Mouse (Mus musculus) kidney, adult 2 months (tissue): ENCODE data around the gene Myl7. TPM values are rescaled to one million over a fixed set of nuclear protein-coding genes. Genes with fewer than 3 reads are reported as not detected.
A peak's percentile ranks its signal among the peaks of the same experiment; 100 is the strongest.

ENCODE experiments used
- DNase-seq: peaks from one replicate; pipeline ENCODE4 v3.0.0; 2021
- H3K27ac ChIP-seq: fragments of 200-500 bp; 2 replicates; pipeline ENCODE4 v1.5.1; 2012; ENCODE audit warnings: low read depth, low read length, control low read depth, inconsistent platforms; ENCODE audit not compliant: insufficient read depth
- H3K27me3 ChIP-seq: fragments of 200-500 bp; replicated peaks from 2 replicates; pipeline ENCODE4 v1.6.1; 2012; ENCODE audit warnings: mild to moderate bottlenecking, moderate library complexity, low read length, inconsistent platforms; ENCODE audit not compliant: control insufficient read depth, insufficient read depth
- H3K36me3 ChIP-seq: fragments of 200-500 bp; 2 replicates; pipeline ENCODE4 v1.6.1; 2012; ENCODE audit warnings: mild to moderate bottlenecking, moderate library complexity, low read length, inconsistent platforms; ENCODE audit not compliant: control insufficient read depth, insufficient read depth
- H3K4me1 ChIP-seq: fragments of 200-500 bp; 2 replicates; pipeline ENCODE4 v1.6.1; 2011; ENCODE audit warnings: low read length; ENCODE audit not compliant: control insufficient read depth, insufficient read depth
- H3K4me3 ChIP-seq: fragments of 200-500 bp; 2 replicates; pipeline ENCODE4 v1.5.1; 2011; ENCODE audit warnings: mild to moderate bottlenecking, low read depth, low read length, control low read depth; ENCODE audit not compliant: insufficient read depth
- CTCF ChIP-seq: fragments of 200-500 bp; conservative IDR thresholded peaks from 2 replicates; pipeline ENCODE4 v1.5.1; 2011; ENCODE audit warnings: low read depth, mild to moderate bottlenecking, control low read depth, low read length, moderate library complexity, mixed read lengths; ENCODE audit not compliant: insufficient read depth, insufficient read length
- POLR2A ChIP-seq: fragments of 200-500 bp; IDR thresholded peaks from one replicate; pipeline ENCODE4 v1.6.1; 2011; ENCODE audit warnings: low read depth, low read length, control low read depth
- WGBS: fragments of 180-500 bp; shearing (Covaris S2); methylation state at CpG from one replicate; pipeline ENCODE4 v1.1.7; 2018; 5-methylcytosine and 5-hydroxymethylcytosine counted together
- polyA plus RNA-seq: library from polyadenylated mRNA; depleted of rRNA; stranded (reverse); fragments of >200 nt; gene quantifications from 2 replicates; pipeline ENCODE4 v1.2.3, GENCODE M21; 2012

Myl7 gene
- polyA plus RNA-seq, 1 experiment: 5.1 TPM

GRCm38 (mm10) chr11:5904357-5904756 lies 5.8 kb upstream of the Myl7 start:
- H3K27me3 ChIP-seq: no peaks in the 10 kb centered on the region
- H3K4me1 ChIP-seq: no peaks in the 10 kb centered on the region
- DNase-seq: no peak
- H3K27ac ChIP-seq: no peak overlapping the region
- no peak overlapping the region for H3K4me3 ChIP-seq
- TF ChIP-seq CTCF (no peak), POLR2A (no peak)
- WGBS: 84% methylated on average over 19 of the region's 19 CpGs
- H3K36me3 ChIP-seq: no peaks in the 10 kb centered on the region

GRCm38 (mm10) chr11:5903844-5904243 lies 5.3 kb upstream of the Myl7 start:
- Histone ChIP-seq H3K27ac (no peak overlapping the region), H3K4me3 (no peak overlapping the region), H3K4me1 (no peaks in the 10 kb centered on the region), H3K36me3 (no peaks in the 10 kb centered on the region), H3K27me3 (no peaks in the 10 kb centered on the region)
- no peak for TF ChIP-seq CTCF
- TF ChIP-seq POLR2A: no peak
- no peak for DNase-seq
- 81% methylated on average over 2 of the region's 2 CpGs for WGBS

- Histone ChIP-seq H3K27me3 (no peaks in the 10 kb centered on the region), H3K36me3 (no peaks in the 10 kb centered on the region), H3K4me3 (no peak overlapping the region), H3K4me1 (no peaks in the 10 kb centered on the region), H3K27ac (no peak overlapping the region)
- WGBS: 26% methylated on average over 6 of the region's 6 CpGs
- no peak for DNase-seq
- no peak for TF ChIP-seq CTCF
- no peak for TF ChIP-seq POLR2A
Measured at GRCm38 (mm10) chr11:5902390-5902789, 3.8 kb upstream of the Myl7 start.

- peak; percentile 16 for DNase-seq
- Histone ChIP-seq H3K36me3 (no peaks in the 10 kb centered on the region), H3K4me3 (no peak overlapping the region), H3K27me3 (no peaks in the 10 kb centered on the region), H3K4me1 (no peaks in the 10 kb centered on the region), H3K27ac (no peak overlapping the region)
- WGBS: 5% methylated on average over 32 of the region's 32 CpGs
- TF ChIP-seq POLR2A (no peak), CTCF (no peak)
Measured at GRCm38 (mm10) chr11:5901950-5902349, 3.4 kb upstream of the Myl7 start.

DNA sequence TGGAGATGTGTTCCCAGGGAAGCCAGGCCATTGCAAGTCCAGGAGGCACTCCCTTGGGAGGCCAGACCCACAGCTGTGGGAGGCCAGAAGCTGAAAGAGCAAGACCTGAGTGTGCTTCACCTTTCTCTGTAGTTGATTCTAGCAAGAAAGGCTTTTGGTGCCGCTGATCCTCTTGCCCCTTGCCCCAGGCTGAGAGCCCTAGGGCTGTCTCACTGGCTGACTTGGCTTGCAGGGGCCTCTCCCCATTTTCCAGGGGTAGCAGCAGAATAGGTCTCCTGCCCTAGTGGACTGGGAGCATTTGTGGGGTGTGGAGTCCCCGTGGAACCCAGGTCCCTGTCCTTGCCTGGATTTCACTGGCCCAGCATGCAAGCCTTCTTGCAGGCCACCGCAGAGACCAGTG lies 2.7 kb upstream of the Myl7 start:
- no peaks in the 10 kb centered on the region for H3K27me3 ChIP-seq
- H3K36me3 ChIP-seq: no peaks in the 10 kb centered on the region
- no peak for DNase-seq
- no peak overlapping the region for H3K27ac ChIP-seq
- 47% methylated on average over 3 of the region's 3 CpGs for WGBS
- TF ChIP-seq CTCF (no peak), POLR2A (no peak)
- no peak overlapping the region for H3K4me3 ChIP-seq
- no peaks in the 10 kb centered on the region for H3K4me1 ChIP-seq

GRCm38 (mm10) chr11:5899286-5899685 lies 704 bp upstream of the Myl7 start:
- TF ChIP-seq CTCF: no peak
- no peak for TF ChIP-seq POLR2A
- WGBS: 98% methylated on average over 10 of the region's 10 CpGs
- H3K4me1 ChIP-seq: no peaks in the 10 kb centered on the region
- no peak overlapping the region for H3K4me3 ChIP-seq
- no peak overlapping the region for H3K27ac ChIP-seq
- H3K27me3 ChIP-seq: no peaks in the 10 kb centered on the region
- DNase-seq: no peak
- H3K36me3 ChIP-seq: no peaks in the 10 kb centered on the region

DNA sequence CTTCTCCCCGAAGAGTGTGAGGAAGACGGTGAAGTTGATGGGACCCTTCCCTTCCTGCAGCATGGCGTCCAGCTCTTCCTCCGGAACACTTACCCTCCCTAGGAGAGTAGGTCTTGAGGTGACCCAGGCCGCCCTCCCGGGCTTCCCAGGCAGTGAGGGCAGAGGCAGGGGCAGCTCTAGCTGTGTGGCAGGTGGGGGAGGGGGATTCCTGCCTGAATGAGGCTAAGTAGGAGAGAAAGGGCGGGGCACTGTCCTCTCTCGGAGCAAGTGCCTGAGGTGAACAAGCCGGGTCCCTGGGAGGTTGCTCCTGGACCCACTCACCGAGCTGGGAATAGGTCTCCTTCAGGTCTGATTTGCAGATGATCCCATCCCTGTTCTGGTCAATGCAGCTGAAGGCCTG lies 743 bp downstream of the Myl7 start:
- H3K4me3 ChIP-seq: no peak overlapping the region
- H3K36me3 ChIP-seq: no peaks in the 10 kb centered on the region
- WGBS: 43% methylated on average over 10 of the region's 10 CpGs
- no peak overlapping the region for H3K27ac ChIP-seq
- DNase-seq: no peak
- H3K27me3 ChIP-seq: no peaks in the 10 kb centered on the region
- H3K4me1 ChIP-seq: no peaks in the 10 kb centered on the region
- no peak for TF ChIP-seq CTCF
- TF ChIP-seq POLR2A: no peak

DNA sequence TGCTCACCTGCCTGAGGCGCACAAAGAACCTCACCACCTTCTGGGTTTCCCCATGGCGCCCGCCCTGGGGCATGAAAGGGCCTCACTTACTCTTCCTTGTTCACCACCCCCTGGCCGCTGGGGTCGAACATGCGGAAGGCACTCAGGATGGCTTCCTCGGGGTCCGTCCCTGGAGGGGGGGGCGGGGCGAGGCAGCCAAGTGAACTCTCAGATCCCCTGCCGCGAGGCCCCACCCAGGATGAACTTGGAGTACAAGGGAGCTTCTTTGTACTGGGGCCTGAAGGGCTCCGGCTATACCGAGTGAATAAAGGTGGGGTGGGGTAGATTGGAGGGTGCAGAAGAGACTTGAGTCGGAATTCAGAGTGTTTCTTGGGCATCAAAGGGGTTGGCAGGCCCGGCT lies 1.4 kb downstream of the Myl7 start:
- H3K27ac ChIP-seq: no peak overlapping the region
- TF ChIP-seq CTCF (no peak), POLR2A (no peak)
- peaks cover under 1% of the 10 kb centered on the region; the same call in 1 of the 2 replicates for H3K4me1 ChIP-seq
- 42% methylated on average over 16 of the region's 16 CpGs for WGBS
- H3K27me3 ChIP-seq: no peaks in the 10 kb centered on the region
- no peak overlapping the region for H3K4me3 ChIP-seq
- H3K36me3 ChIP-seq: no peaks in the 10 kb centered on the region
- no peak for DNase-seq
